Mouse (Mus musculus) kidney, postnatal 25 days (tissue): ENCODE results near the gene Snap47.

ENCODE experiments used
- DNase-seq, 2 experiments: peaks; one replicate each; pipeline ENCODE4 v3.0.0; 2021; ENCODE audit warnings: mixed read lengths in 2 of 2

The Snap47 gene

GRCm38 (mm10) chr11:59451086-59451485 is at the start of gene Snap47:
Gene Snap47 (minus strand): TSS chr11:59451186.
- DNase-seq = no peak

GRCm38 (mm10) chr11:59497747-59498146 is 46.8 kb upstream of the Snap47 start:
- DNase-seq = no peak

- no peak for DNase-seq
Observed at GRCm38 (mm10) chr11:59496672-59497310, 45.8 kb upstream of the Snap47 start.

GRCm38 (mm10) chr11:59486222-59486621 is 35.2 kb upstream of the Snap47 start:
- DNase-seq = no peak

- DNase-seq = no peak
Observed at GRCm38 (mm10) chr11:59485641-59486040, 34.7 kb upstream of the Snap47 start.

- DNase-seq = peak in 1 of 2 experiments; percentile 73
Observed at GRCm38 (mm10) chr11:59483212-59483611, 32.2 kb upstream of the Snap47 start.

GRCm38 (mm10) chr11:59477240-59477639 is 26.3 kb upstream of the Snap47 start:
- DNase-seq = no peak

GRCm38 (mm10) chr11:59472326-59472677 is 21.3 kb upstream of the Snap47 start, which contains the start of gene Zfp867:
Gene Zfp867 (minus strand): TSS chr11:59472474.
- DNase-seq = peak; percentile 94 to 95

- DNase-seq = peak in 1 of 2 experiments; percentile 9
Observed at GRCm38 (mm10) chr11:59471413-59472325, 20.7 kb upstream of the Snap47 start.

- no peak for DNase-seq
Observed at GRCm38 (mm10) chr11:59460459-59460858, 9.5 kb upstream of the Snap47 start.

- peak; percentile 76 to 88 for DNase-seq
Observed at GRCm38 (mm10) chr11:59458973-59459372, 8.0 kb upstream of the Snap47 start.

- DNase-seq = no peak
Observed at GRCm38 (mm10) chr11:59456891-59457290, 5.9 kb upstream of the Snap47 start.

- no peak for DNase-seq
Observed at GRCm38 (mm10) chr11:59456346-59456745, 5.4 kb upstream of the Snap47 start.

GRCm38 (mm10) chr11:59450230-59450771 is 685 bp downstream of the Snap47 start:
- no peak for DNase-seq

- peak; percentile 88 to 95 for DNase-seq
Observed at GRCm38 (mm10) chr11:59449741-59450229, 1.2 kb downstream of the Snap47 start, which contains the start of gene Jmjd4. Gene Jmjd4 (plus strand): TSS chr11:59450045.

GRCm38 (mm10) chr11:59443102-59443501 is 7.9 kb downstream of the Snap47 start:
- DNase-seq = no peak

GRCm38 (mm10) chr11:59437954-59438353 is 13.0 kb downstream of the Snap47 start:
- no peak for DNase-seq

- no peak for DNase-seq
Observed at GRCm38 (mm10) chr11:59432261-59432660, 18.7 kb downstream of the Snap47 start.

GRCm38 (mm10) chr11:59429959-59430358 is 21.0 kb downstream of the Snap47 start:
- DNase-seq = no peak

GRCm38 (mm10) chr11:59428057-59428660 is 22.8 kb downstream of the Snap47 start:
- DNase-seq = peak in 1 of 2 experiments; percentile 23

GRCm38 (mm10) chr11:59425671-59426101 is 25.3 kb downstream of the Snap47 start:
- peak; percentile 15 to 45 for DNase-seq

- peak in 1 of 2 experiments; percentile 18 for DNase-seq
Observed at GRCm38 (mm10) chr11:59423010-59423588, 27.9 kb downstream of the Snap47 start.
